Mouse (Mus musculus) olfactory bulb, adult 2 months (tissue): Measurements from ENCODE around the gene Filip1. TPM values are rescaled to one million over a fixed set of nuclear protein-coding genes. Genes with fewer than 3 reads are reported as not detected.

Experiments
- H3K27ac ChIP-seq: fragments of 200-500 bp; 2 replicates; pipeline ENCODE4 v1.5.1; 2012; ENCODE audit warnings: low read depth, low read length; ENCODE audit not compliant: insufficient read depth
- H3K4me1 ChIP-seq: fragments of 200-500 bp; 2 replicates; pipeline ENCODE4 v1.6.1; 2012; ENCODE audit warnings: low read length; ENCODE audit not compliant: control insufficient read depth, insufficient read depth
- H3K4me3 ChIP-seq: fragments of 200-500 bp; 2 replicates; pipeline ENCODE4 v1.5.1; 2012; ENCODE audit warnings: mild to moderate bottlenecking, low read depth, low read length, moderate library complexity; ENCODE audit not compliant: insufficient read depth
- CTCF ChIP-seq: fragments of 200-500 bp; IDR thresholded peaks from 2 replicates; pipeline ENCODE4 v1.5.1; 2012; ENCODE audit warnings: low read depth, mild to moderate bottlenecking, low read length, moderate library complexity; ENCODE audit not compliant: insufficient read depth
- POLR2A ChIP-seq: fragments of 200-500 bp; IDR thresholded peaks from 2 replicates; pipeline ENCODE4 v1.6.1; 2012; ENCODE audit warnings: mild to moderate bottlenecking, low read depth, low read length, moderate library complexity; ENCODE audit not compliant: insufficient read depth
- WGBS: fragments of 180-500 bp; shearing (Covaris S2); methylation state at CpG from one replicate; pipeline ENCODE4 v1.1.7; 2018; 5-methylcytosine and 5-hydroxymethylcytosine counted together
- polyA plus RNA-seq: library from polyadenylated mRNA; stranded (reverse); fragments of >200 nt; gene quantifications from 2 replicates; pipeline ENCODE4 v1.2.4, GENCODE M21; 2012; ENCODE audit warnings: low replicate concordance; ENCODE audit not compliant: missing spikeins, insufficient read depth, insufficient read length

Gene Filip1
- polyA plus RNA-seq, 1 experiment = not detected

GRCm38 (mm10) chr9:79922493-79922760, 90.2 kb downstream of the Filip1 start:
- Histone ChIP-seq H3K4me1 (peaks cover 8% of the 10 kb centered on the region), H3K27ac (no peak overlapping the region), H3K4me3 (no peak overlapping the region)
- TF ChIP-seq POLR2A = no peak
- WGBS = 90% methylated on average over 6 of the region's 6 CpGs

GRCm38 (mm10) chr9:79921701-79922492, 90.8 kb downstream of the Filip1 start:
- WGBS = 43% methylated on average over 10 of the region's 10 CpGs
- Histone ChIP-seq H3K4me1 (peaks cover 5% of the 10 kb centered on the region), H3K27ac (no peak overlapping the region), H3K4me3 (no peak overlapping the region)
- TF ChIP-seq CTCF (no peak), POLR2A (no peak)

GRCm38 (mm10) chr9:79920540-79920933, 92.1 kb downstream of the Filip1 start:
- Histone ChIP-seq H3K4me3 (no peak overlapping the region), H3K4me1 (peaks cover 5% of the 10 kb centered on the region), H3K27ac (no peak overlapping the region)
- 64% methylated on average over 5 of the region's 5 CpGs for WGBS
- TF ChIP-seq POLR2A (no peak), CTCF (no peak)

GRCm38 (mm10) chr9:79919750-79920539, 92.7 kb downstream of the Filip1 start:
- 51% methylated on average over 9 of the region's 9 CpGs for WGBS
- TF ChIP-seq POLR2A = no peak
- no peak overlapping the region for H3K4me3 ChIP-seq
- H3K27ac ChIP-seq = no peak overlapping the region
- H3K4me1 ChIP-seq = peaks cover 5% of the 10 kb centered on the region

GRCm38 (mm10) chr9:79919303-79919721, 93.3 kb downstream of the Filip1 start:
- TF ChIP-seq POLR2A (no peak), CTCF (no peak)
- 82% methylated on average over 7 of the region's 7 CpGs for WGBS
- Histone ChIP-seq H3K4me3 (no peak overlapping the region), H3K4me1 (peaks cover 5% of the 10 kb centered on the region), H3K27ac (no peak overlapping the region)

GRCm38 (mm10) chr9:79918325-79919117, 94.1 kb downstream of the Filip1 start:
- Histone ChIP-seq H3K4me3 (no peak overlapping the region), H3K27ac (no peak overlapping the region), H3K4me1 (peaks cover 5% of the 10 kb centered on the region)
- TF ChIP-seq POLR2A (no peak), CTCF (no peak)
- WGBS = 63% methylated on average over 10 of the region's 10 CpGs

GRCm38 (mm10) chr9:79914276-79914675, 98.4 kb downstream of the Filip1 start:
- 46% methylated on average over 4 of the region's 4 CpGs for WGBS
- TF ChIP-seq POLR2A (no peak), CTCF (no peak)
- Histone ChIP-seq H3K4me1 (no peaks in the 10 kb centered on the region), H3K27ac (no peak overlapping the region), H3K4me3 (no peak overlapping the region)

GRCm38 (mm10) chr9:79912971-79913370, 99.7 kb downstream of the Filip1 start:
- H3K27ac ChIP-seq = no peak overlapping the region

GRCm38 (mm10) chr9:79910166-79910565, 102.5 kb downstream of the Filip1 start:
- 97% methylated on average over 3 of the region's 3 CpGs for whole genome bisulfite sequencing
- TF ChIP-seq POLR2A = no peak
- TF ChIP-seq CTCF = no peak
- no peak overlapping the region for H3K27ac ChIP-seq
- H3K4me3 ChIP-seq = no peak overlapping the region
- H3K4me1 ChIP-seq = no peaks in the 10 kb centered on the region

More at GRCm38 (mm10) chr9:79912971-79913370, 99.7 kb downstream of the Filip1 start:
- H3K4me3 ChIP-seq = no peak overlapping the region
- TF ChIP-seq CTCF (no peak), POLR2A (no peak)
- WGBS = 93% methylated on average over 5 of the region's 5 CpGs
- no peaks in the 10 kb centered on the region for H3K4me1 ChIP-seq
